Mouse (Mus musculus) monocyte, adult 59 days (primary cell): ENCODE data around the gene Pnrc1. TPM values are rescaled to one million over a fixed set of nuclear protein-coding genes. Genes with fewer than 3 reads are reported as not detected.

ENCODE experiments used
- total RNA-seq, 2 experiments: library from RNA; stranded (reverse); gene quantifications; one replicate each; pipeline ENCODE4 v1.2.4; 2023

The Pnrc1 gene
- total RNA-seq: 100 to 1,000 TPM; 470 to 472 TPM

GRCm38 (mm10) chr4:33290002-33290401, at the start of gene Pnrc1:
Pnrc1 (minus strand) TSS chr4:33290163.

GRCm38 (mm10) chr4:33309764-33310757, 20.1 kb upstream of the Pnrc1 start, which contains the start of gene Rngtt:
Rngtt (plus strand) TSS chr4:33310311.

GRCm38 (mm10) chr4:33208881-33209841, 80.8 kb downstream of the Pnrc1 start, which contains the start of gene Srsf12:
Srsf12 (plus strand) TSS chr4:33208991.

Other genes starting within 250 kb of the Pnrc1 start
- under 1 TPM in 1 of 2 experiments, not detected in 1; 1.00 TPM for gene Gabrr2, start 227.2 kb downstream of the Pnrc1 start, total RNA-seq
- gene Gabrr1, start 157.6 kb downstream of the Pnrc1 start, total RNA-seq: not detected
- gene Pm20d2, start 100.4 kb downstream of the Pnrc1 start, total RNA-seq: not detected
- gene Srsf12, start 81.2 kb downstream of the Pnrc1 start, total RNA-seq: not detected
- 10 to 100 TPM; 24.6 to 28.5 TPM for gene Rngtt, start 20.1 kb upstream of the Pnrc1 start, total RNA-seq